Mouse (Mus musculus) MN1 (cell line): ENCODE results near the gene Arf1.

Experiments used
- DNase-seq: peaks from one replicate; pipeline ENCODE4 v3.0.0-alpha.2; 2016; ENCODE audit warnings: low spot score

Gene Arf1

DNA sequence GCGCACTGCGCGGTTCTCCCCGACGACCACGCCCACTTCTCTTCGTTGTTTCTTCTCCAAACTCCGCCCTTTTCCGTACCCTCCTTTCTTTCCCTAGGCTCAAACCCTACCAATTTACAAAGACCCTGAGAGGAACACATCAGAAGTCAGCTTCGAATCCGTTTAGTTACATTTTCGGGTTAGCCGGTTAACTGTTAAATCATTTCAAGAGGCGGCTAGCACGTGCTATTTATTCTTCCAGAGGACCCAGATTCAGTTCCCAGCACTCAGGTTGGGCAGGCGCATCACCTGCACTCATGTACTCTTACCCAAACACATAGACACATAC is 36.0 kb downstream of the Arf1 start, which contains the start of gene Guk1:
Guk1 (minus strand) TSS at position 154 of the 328 bp plus-strand sequence.
- DNase-seq, result no peak

GRCm38 (mm10) chr11:59191231-59192058 is 36.6 kb downstream of the Arf1 start:
- peak; percentile 96 for DNase-seq

DNA sequence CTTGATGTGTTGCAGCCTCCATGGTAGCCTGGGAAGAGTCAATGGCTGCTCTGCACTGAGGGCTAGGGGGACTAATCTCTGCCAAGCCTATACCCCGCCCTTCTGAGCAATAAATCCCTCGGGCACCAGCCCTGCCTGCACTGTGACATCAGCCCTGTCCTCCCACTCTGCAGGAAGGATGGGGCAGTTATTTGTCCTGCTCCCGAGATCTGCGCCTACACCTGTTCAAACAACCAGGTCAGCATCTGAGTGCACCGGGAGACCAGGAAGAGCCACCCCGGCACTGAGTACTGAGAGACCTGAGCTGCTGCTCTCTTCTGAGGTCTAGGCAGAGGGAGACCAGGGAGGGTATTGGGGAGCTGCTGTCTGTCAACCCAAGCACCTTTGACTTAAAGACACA is 40.4 kb downstream of the Arf1 start:
- peak; percentile 51 for DNase-seq

DNA sequence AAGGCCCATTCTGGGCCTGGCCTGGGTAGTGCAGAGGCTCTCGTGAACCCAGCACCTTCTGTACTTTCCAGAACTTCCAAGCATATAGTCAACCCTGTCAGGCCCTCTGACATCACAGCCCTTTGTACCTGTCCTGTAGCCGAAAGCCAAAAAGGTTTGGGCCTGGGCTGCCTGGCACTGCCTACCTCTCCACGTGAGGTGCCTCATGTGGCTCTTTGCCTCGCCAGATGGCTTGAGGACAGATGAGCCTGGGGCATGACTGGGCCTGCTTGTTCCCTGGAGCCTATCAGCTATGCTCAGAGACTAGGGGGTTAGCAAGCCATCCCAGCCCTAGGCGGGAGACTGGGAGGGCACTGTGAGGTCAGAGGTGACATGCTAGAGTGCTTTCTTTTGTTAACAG is 42.6 kb downstream of the Arf1 start:
- DNase-seq, result no peak

- DNase-seq, result peak; percentile 85
These were observed 44.2 kb downstream of the Arf1 start for GRCm38 (mm10) chr11:59183821-59184220.

- DNase-seq, result peak; percentile 60
These were observed 45.2 kb downstream of the Arf1 start, which contains the start of gene Gjc2 for GRCm38 (mm10) chr11:59182864-59183331. Gene Gjc2, minus strand, starts transcription at chr11:59183213.

- no peak for DNase-seq
These were observed 51.1 kb downstream of the Arf1 start for GRCm38 (mm10) chr11:59176921-59177320.

GRCm38 (mm10) chr11:59176475-59176874 is 51.6 kb downstream of the Arf1 start:
- DNase-seq, result no peak

GRCm38 (mm10) chr11:59174189-59174838 is 53.8 kb downstream of the Arf1 start:
- DNase-seq, result no peak

DNA sequence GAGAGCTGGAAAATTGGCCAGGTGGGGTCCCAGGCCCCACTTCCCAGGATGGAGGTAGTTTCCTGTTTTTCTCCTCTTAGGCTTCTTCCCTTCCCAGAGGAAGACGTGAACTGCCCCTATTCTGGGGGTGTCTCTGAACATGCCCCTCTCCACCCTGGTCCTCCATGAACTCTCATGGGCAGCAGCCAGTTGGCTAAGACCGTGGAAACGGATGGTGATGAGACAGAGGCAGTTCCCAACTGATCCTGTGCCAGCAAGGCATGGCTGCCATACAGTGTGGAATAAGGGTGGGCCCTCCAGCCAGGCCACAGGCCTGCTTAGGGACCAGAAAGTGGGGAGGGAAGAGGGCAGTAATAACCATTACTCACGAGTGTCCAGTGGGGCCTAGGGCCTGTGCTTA is 57.5 kb downstream of the Arf1 start:
- DNase-seq, result no peak

- DNase-seq, result no peak
These were observed 58.3 kb downstream of the Arf1 start for GRCm38 (mm10) chr11:59169807-59170206.

DNA sequence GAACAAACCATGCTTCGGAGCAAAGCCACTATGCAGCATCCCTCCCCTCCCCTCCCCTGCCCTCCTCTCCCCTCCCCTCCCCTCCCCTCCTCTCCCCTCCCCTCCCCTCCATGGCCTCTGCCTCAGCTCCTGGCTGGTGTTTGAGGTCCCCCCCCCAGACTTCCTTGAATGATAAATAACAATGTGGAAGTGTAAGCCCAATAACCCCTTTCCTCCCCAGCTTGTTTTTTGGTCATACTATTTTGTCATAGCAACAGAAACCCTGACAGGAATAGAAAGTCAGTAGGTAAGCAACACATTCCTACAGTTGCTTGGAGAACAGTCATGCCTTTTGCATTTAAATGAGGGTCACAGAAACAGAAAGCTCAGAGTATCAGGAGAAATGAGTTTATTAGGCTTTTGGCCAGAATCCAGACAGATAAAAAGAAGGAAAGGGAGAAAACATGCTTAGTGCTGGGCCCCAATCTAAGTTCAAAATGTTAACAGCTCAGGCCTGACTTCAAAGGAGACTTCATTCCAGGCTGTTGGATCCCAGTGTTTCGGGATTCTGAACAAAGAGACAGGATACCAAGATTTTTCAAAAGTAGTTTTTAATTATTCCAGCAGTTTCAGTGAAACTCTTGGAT is 62.3 kb downstream of the Arf1 start:
- DNase-seq, result peak; percentile 59

DNA sequence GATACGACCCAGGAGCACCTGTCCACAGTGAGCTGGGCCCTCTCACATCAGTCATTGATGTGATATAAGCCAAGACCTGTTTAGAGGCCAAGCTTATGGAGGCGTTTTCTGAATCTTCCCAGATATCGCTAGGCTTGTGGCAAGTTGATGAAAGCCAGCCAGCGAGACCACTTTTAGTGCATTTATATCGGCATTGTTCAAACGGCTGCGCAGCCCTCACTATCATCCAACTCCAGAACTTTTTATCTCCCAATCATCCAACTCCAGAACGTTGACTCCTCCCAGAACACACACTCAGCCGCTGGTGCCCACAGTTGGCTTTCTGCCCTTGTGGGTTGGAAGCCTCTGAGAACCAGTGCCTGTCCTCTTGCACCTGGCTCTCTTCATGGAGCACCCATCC is 63.7 kb downstream of the Arf1 start:
- DNase-seq, result peak; percentile 26

GRCm38 (mm10) chr11:59163255-59164236 is 64.5 kb downstream of the Arf1 start, which contains the start of gene Iba57:
Gene Iba57, minus strand, starts transcription at chr11:59163739.
- DNase-seq, result peak; percentile 100

DNA sequence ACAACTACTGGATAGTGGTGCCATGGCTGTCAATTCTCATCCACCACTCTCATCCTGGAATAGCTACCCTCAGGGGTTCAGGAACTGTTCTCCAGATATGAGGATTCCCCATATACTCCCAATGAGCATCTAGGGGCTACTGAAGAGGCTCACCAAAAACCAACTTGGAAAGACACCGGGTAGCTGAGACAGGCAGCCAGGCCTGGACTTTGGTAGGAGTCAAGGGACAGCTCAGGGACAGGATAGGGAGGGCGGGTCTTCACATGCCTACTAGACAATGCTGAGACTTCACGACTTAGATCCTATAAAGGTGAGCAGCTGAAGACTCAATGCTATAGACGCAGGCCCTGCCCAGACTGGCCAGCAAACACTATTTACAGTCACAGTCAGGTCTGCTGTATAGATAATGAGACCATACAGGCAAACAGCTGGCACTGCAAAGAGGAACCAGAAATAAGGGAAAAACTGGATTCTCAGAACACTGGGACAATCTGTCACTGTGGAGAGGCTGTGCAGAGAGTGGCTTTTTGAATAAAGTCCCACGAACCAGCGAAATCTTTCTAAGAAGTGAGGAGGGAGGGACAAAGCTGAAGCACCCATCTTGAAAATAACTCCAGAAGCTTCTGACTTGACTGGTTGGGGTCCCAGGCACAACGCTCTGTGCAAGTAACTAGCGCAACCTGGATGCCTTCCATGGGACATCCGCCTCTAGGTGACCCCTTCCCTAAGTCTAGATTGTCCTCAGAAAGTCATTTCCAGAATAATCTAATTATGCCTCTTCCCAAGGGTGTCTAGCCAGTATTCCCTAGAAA is 65.4 kb downstream of the Arf1 start:
- no peak for DNase-seq
